Mouse (Mus musculus) intestine, embryonic 14.5 days (tissue): ENCODE measurements around the gene Bpifa3. TPM values are rescaled to one million over a fixed set of nuclear protein-coding genes. Genes with fewer than 3 reads are reported as not detected.
A peak's percentile ranks its signal among the peaks of the same experiment; 100 is the strongest.

Experiments used
- ATAC-seq: fragments of 200-750 bp; cut with Nextera tagmentation; replicated peaks from 2 replicates; pipeline ENCODE4 v1.8.0; 2017; ENCODE audit warnings: low read depth, moderate number of reproducible peaks, moderate TSS enrichment, moderate library complexity; ENCODE audit not compliant: low FRiP score, low TSS enrichment
- DNase-seq: peaks from one replicate; pipeline ENCODE4 v3.0.0-alpha.2; 2018; ENCODE audit warnings: low spot score
- H3K27ac ChIP-seq: fragments of 300-500 bp; sonication (generic); 2 replicates; pipeline ENCODE4 v1.5.1; 2014; ENCODE audit warnings: low read depth, mild to moderate bottlenecking, control low read depth
- H3K27me3 ChIP-seq: fragments of 300-500 bp; sonication (generic); replicated peaks from 2 replicates; pipeline ENCODE4 v1.6.1; 2014; ENCODE audit warnings: low read length, control low read depth; ENCODE audit not compliant: control insufficient read depth, insufficient read depth
- H3K36me3 ChIP-seq: fragments of 300-500 bp; sonication (generic); 2 replicates; pipeline ENCODE4 v1.6.1; 2014; ENCODE audit warnings: low read length, control low read depth; ENCODE audit not compliant: control insufficient read depth, insufficient read depth
- H3K4me1 ChIP-seq: fragments of 300-500 bp; sonication (generic); replicated peaks from 2 replicates; pipeline ENCODE4 v1.6.1; 2014; ENCODE audit warnings: low read length, control low read depth, mixed read lengths; ENCODE audit not compliant: control insufficient read depth, insufficient read depth
- H3K4me2 ChIP-seq: fragments of 300-500 bp; sonication (generic); 2 replicates; pipeline ENCODE4 v1.6.1; 2014; ENCODE audit warnings: low read length
- H3K4me3 ChIP-seq: fragments of 300-500 bp; sonication (generic); 2 replicates; pipeline ENCODE4 v1.5.1; 2014; ENCODE audit warnings: low read depth, low read length, control low read depth, mixed read lengths
- H3K9ac ChIP-seq: fragments of 300-500 bp; sonication (generic); 2 replicates; pipeline ENCODE4 v1.6.1; 2014; ENCODE audit warnings: mild to moderate bottlenecking, low read length
- H3K9me3 ChIP-seq: fragments of 300-500 bp; sonication (generic); 2 replicates; pipeline ENCODE4 v1.6.1; 2016; ENCODE audit warnings: low read length, control low read depth; ENCODE audit not compliant: control insufficient read depth
- WGBS: fragments of 180-500 bp; shearing (Covaris S2); extraction: QIAGEN DNeasy Blood & Tissue Kit; methylation state at CpG from one replicate; pipeline ENCODE4 v1.1.7; 2014; 5-methylcytosine and 5-hydroxymethylcytosine counted together
- polyA plus RNA-seq: library from polyadenylated mRNA; unstranded; fragments of >200 nt; fragmentation: Nextera tagmentation; extraction: Ambion mirVana; gene quantifications from 2 replicates; pipeline ENCODE4 v1.2.1, GENCODE M21; 2014

Gene Bpifa3
- polyA plus RNA-seq: not detected in 2 replicates

- 64% methylated on average over 2 of the region's 2 CpGs for WGBS
Observed at GRCm38 (mm10) chr2:154130120-154130519, at the start of gene Bpifa3. Gene Bpifa3 (plus strand): TSS chr2:154130336.

GRCm38 (mm10) chr2:154097734-154098133, 32.4 kb upstream of the Bpifa3 start:
- Histone ChIP-seq H3K9me3 (no peaks in the 10 kb centered on the region), H3K4me3 (no peak overlapping the region), H3K4me1 (no peaks in the 10 kb centered on the region), H3K9ac (no peak overlapping the region), H3K27me3 (no peaks in the 10 kb centered on the region), H3K27ac (no peak overlapping the region), H3K36me3 (no peaks in the 10 kb centered on the region), H3K4me2 (no peak overlapping the region)
- no peak for DNase-seq
- 46% methylated on average over 1 of the region's 1 CpGs for WGBS
- no peak for ATAC-seq

More at GRCm38 (mm10) chr2:154130120-154130519, at the start of gene Bpifa3:
- no peak within 1 kb of the TSS for H3K9ac ChIP-seq
- ATAC-seq (no peak), DNase-seq (peak; percentile 39)
- H3K27me3 ChIP-seq: no peaks in the 10 kb centered on the region
- H3K4me1 ChIP-seq: no peaks in the 10 kb centered on the region
- H3K36me3 ChIP-seq: no peaks in the 10 kb centered on the region
- no peaks in the 10 kb centered on the region for H3K9me3 ChIP-seq
- H3K27ac ChIP-seq: no peak within 1 kb of the TSS
- H3K4me3 ChIP-seq: no peak within 1 kb of the TSS
- H3K4me2 ChIP-seq: no peak within 1 kb of the TSS

GRCm38 (mm10) chr2:154117381-154117780, 12.8 kb upstream of the Bpifa3 start:
- WGBS: 82% methylated on average over 3 of the region's 3 CpGs
- DNase-seq: no peak

GRCm38 (mm10) chr2:154142580-154142979, 12.4 kb downstream of the Bpifa3 start, which contains the start of gene Bpifa1:
Gene Bpifa1 (plus strand): TSS chr2:154142880.
- H3K4me3 ChIP-seq: no peak within 1 kb of the TSS
- no peak within 1 kb of the TSS for H3K27ac ChIP-seq
- ATAC-seq (no peak), DNase-seq (no peak)
- WGBS: 74% methylated on average over 4 of the region's 4 CpGs
- no peaks in the 10 kb centered on the region for H3K9me3 ChIP-seq
- no peaks in the 10 kb centered on the region for H3K36me3 ChIP-seq
- H3K9ac ChIP-seq: no peak within 1 kb of the TSS
- no peaks in the 10 kb centered on the region for H3K27me3 ChIP-seq
- no peaks in the 10 kb centered on the region for H3K4me1 ChIP-seq
- no peak within 1 kb of the TSS for H3K4me2 ChIP-seq

More at GRCm38 (mm10) chr2:154117381-154117780, 12.8 kb upstream of the Bpifa3 start:
- Histone ChIP-seq H3K27me3 (no peaks in the 10 kb centered on the region), H3K9me3 (no peaks in the 10 kb centered on the region), H3K4me3 (no peak overlapping the region), H3K4me1 (no peaks in the 10 kb centered on the region), H3K36me3 (no peaks in the 10 kb centered on the region), H3K27ac (no peak overlapping the region), H3K9ac (no peak overlapping the region), H3K4me2 (no peak overlapping the region)
- ATAC-seq: no peak

- no peak overlapping the region for H3K9ac ChIP-seq
- no peak overlapping the region for H3K4me3 ChIP-seq
- DNase-seq (no peak), ATAC-seq (no peak)
- no peak overlapping the region for H3K4me2 ChIP-seq
- H3K27me3 ChIP-seq: no peaks in the 10 kb centered on the region
- no peak overlapping the region for H3K27ac ChIP-seq
- no peaks in the 10 kb centered on the region for H3K9me3 ChIP-seq
- no peaks in the 10 kb centered on the region for H3K36me3 ChIP-seq
- 75% methylated on average over 3 of the region's 3 CpGs for WGBS
- H3K4me1 ChIP-seq: no peaks in the 10 kb centered on the region
Observed at GRCm38 (mm10) chr2:154143735-154144134, 13.6 kb downstream of the Bpifa3 start.

- ATAC-seq: no peak
- Histone ChIP-seq H3K27me3 (no peaks in the 10 kb centered on the region), H3K27ac (no peak overlapping the region), H3K4me3 (no peak overlapping the region), H3K4me1 (no peaks in the 10 kb centered on the region), H3K4me2 (no peak overlapping the region), H3K9me3 (no peaks in the 10 kb centered on the region), H3K9ac (no peak overlapping the region), H3K36me3 (no peaks in the 10 kb centered on the region)
- 77% methylated on average over 4 of the region's 4 CpGs for WGBS
- no peak for DNase-seq
Observed at GRCm38 (mm10) chr2:154147496-154147895, 17.4 kb downstream of the Bpifa3 start.

- 34% methylated on average over 3 of the region's 3 CpGs for WGBS
- Histone ChIP-seq H3K9ac (no peak overlapping the region), H3K9me3 (no peaks in the 10 kb centered on the region), H3K36me3 (no peaks in the 10 kb centered on the region), H3K27ac (no peak overlapping the region), H3K4me2 (no peak overlapping the region), H3K4me3 (no peak overlapping the region), H3K27me3 (no peaks in the 10 kb centered on the region), H3K4me1 (no peaks in the 10 kb centered on the region)
- DNase-seq: peak; percentile 55
- no peak for ATAC-seq
Observed at GRCm38 (mm10) chr2:154158433-154158832, 28.3 kb downstream of the Bpifa3 start.

GRCm38 (mm10) chr2:154162307-154162706, 32.2 kb downstream of the Bpifa3 start, which contains the start of gene Bpifa5:
Gene Bpifa5 (plus strand): TSS chr2:154162607.
- WGBS: 81% methylated on average over 8 of the region's 8 CpGs
- no peak within 1 kb of the TSS for H3K9ac ChIP-seq
- no peaks in the 10 kb centered on the region for H3K9me3 ChIP-seq
- no peaks in the 10 kb centered on the region for H3K36me3 ChIP-seq
- H3K4me1 ChIP-seq: no peaks in the 10 kb centered on the region
- H3K4me3 ChIP-seq: no peak within 1 kb of the TSS
- no peaks in the 10 kb centered on the region for H3K27me3 ChIP-seq
- ATAC-seq (no peak), DNase-seq (no peak)
- H3K27ac ChIP-seq: no peak within 1 kb of the TSS
- H3K4me2 ChIP-seq: no peak within 1 kb of the TSS

- H3K27me3 ChIP-seq: no peaks in the 10 kb centered on the region
Observed at GRCm38 (mm10) chr2:154163306-154163705, 33.2 kb downstream of the Bpifa3 start.

More at GRCm38 (mm10) chr2:154163306-154163705, 33.2 kb downstream of the Bpifa3 start:
- Histone ChIP-seq H3K4me3 (no peak overlapping the region), H3K9me3 (no peaks in the 10 kb centered on the region), H3K27ac (no peak overlapping the region), H3K4me1 (no peaks in the 10 kb centered on the region), H3K9ac (no peak overlapping the region), H3K36me3 (no peaks in the 10 kb centered on the region), H3K4me2 (no peak overlapping the region)
- WGBS: 90% methylated on average over 5 of the region's 5 CpGs
- DNase-seq: no peak
- no peak for ATAC-seq
